Mouse (Mus musculus) layer of hippocampus, adult 6 months (tissue): Measurements from ENCODE around the gene Rgp1. TPM values are rescaled to one million over a fixed set of nuclear protein-coding genes. Genes with fewer than 3 reads are reported as not detected.

Experiments
- long read RNA-seq, 2 experiments: library from polyadenylated mRNA; unstranded; transcript quantifications; one replicate each; pipeline ENCODE4 v2.0.0; 2019 to 2020
- microRNA-seq: library from miRNA; unstranded; fragments of <30 nt; microRNA quantifications from one replicate; pipeline ENCODE4 v1.2.0, GENCODE M21; 2020
- polyA plus RNA-seq: library from polyadenylated mRNA; unstranded; fragments of <200 nt; fragmentation: Nextera tagmentation; gene quantifications from 2 replicates; pipeline ENCODE4 v1.2.3, GENCODE M21; 2021

Gene Rgp1
- polyA plus RNA-seq, result 25.7 and 34.6 TPM in 2 replicates
- long read RNA-seq, experiment 1, full-length matches to known transcripts, result 1 of 6 reads
- long read RNA-seq, experiment 1, partial matches to known transcripts, result 4 of 6 reads
- long read RNA-seq, experiment 1, other reads (novel, unspliced or antisense), result 1 of 6 reads
- long read RNA-seq, experiment 2, partial matches to known transcripts, result 0 of 4 reads
- long read RNA-seq, experiment 2, other reads (novel, unspliced or antisense), result 4 of 4 reads

DNA sequence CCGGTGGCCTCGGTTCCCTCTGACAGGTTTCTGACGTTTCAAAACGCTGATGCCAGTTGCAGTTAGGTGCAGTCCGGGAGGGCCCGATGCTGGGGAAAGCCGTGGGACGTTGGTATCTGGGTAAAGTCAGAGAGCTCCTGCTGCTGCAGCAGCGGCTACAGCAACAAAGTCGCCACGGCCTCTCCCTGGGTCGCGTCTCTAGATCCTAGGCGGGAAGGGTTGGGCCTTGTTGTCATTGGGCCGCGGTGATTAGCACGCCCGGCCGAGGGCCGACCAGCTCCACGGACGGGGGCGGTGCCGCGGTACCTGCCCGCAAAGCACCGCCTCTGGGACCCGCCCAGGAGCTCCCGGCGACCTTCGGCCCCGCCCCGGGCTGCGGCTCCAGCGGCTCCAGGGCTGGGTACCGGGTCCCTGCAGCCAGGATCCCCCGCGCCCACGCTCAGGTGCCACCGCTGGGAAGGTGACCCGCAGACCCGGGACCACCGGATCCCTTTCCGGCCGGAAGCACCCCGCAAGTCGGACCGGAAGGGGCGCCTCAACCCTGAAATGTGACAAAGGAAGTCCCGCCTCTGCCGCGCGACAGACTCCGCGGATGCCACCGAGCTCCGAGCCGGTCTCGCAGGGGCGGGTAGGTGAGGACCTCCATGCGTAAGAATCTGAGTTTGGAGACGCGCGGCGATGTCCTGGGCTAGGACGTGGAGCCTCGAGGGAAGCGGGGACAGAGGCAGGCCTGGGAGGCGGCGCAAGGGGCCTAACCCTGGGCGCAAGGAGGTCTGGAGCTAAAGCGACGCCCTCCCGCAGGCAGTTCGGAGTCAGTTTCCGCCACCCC is at the start of gene Rgp1, which contains the start of gene Gba2:
Gene Rgp1 (plus strand): TSS at position 340 of the 829 bp plus-strand sequence.
Gene Gba2 (minus strand): TSS at position 498 of the 829 bp plus-strand sequence.

GRCm38 (mm10) chr4:43561997-43562768 is 16.3 kb upstream of the Rgp1 start, which contains the start of the genes Creb3 and Tln1:
Gene Creb3, plus strand, starts transcription at chr4:43562332.
Gene Tln1, minus strand, starts transcription at chr4:43562691.

GRCm38 (mm10) chr4:43584444-43585416 is 6.2 kb downstream of the Rgp1 start, which contains the start of gene Msmp:
Gene Msmp, minus strand, starts transcription at chr4:43584494.

GRCm38 (mm10) chr4:43631046-43631955 is 52.8 kb downstream of the Rgp1 start, which contains the start of gene Npr2:
Gene Npr2, plus strand, starts transcription at chr4:43631935.

Small RNA genes within 50 kb of the gene (microRNA-seq; reads per million reads assigned to microRNA genes)
- not detected for gene Gm25262

Other genes starting within 250 kb of the Rgp1 start
- gene Rusc2, start 196.7 kb upstream of the Rgp1 start, polyA plus RNA-seq, result 52.0 and 78.4 TPM in 2 replicates
- gene Fam166b, start 149.6 kb upstream of the Rgp1 start, polyA plus RNA-seq, result 0.79 and 2.1 TPM in 2 replicates
- gene Tesk1, start 136.8 kb upstream of the Rgp1 start, polyA plus RNA-seq, result 6.8 and 9.2 TPM in 2 replicates
- 3.8 and 5.5 TPM in 2 replicates for gene Cd72, start 124.1 kb upstream of the Rgp1 start, polyA plus RNA-seq
- not detected in 2 replicates for gene Sit1, start 95.0 kb upstream of the Rgp1 start, polyA plus RNA-seq
- gene Ccdc107, start 85.8 kb upstream of the Rgp1 start, polyA plus RNA-seq, result 85.4 and 101 TPM in 2 replicates
- gene Arhgef39, start 79.0 kb upstream of the Rgp1 start, polyA plus RNA-seq, result 0.38 and 1.2 TPM in 2 replicates
- gene Car9, start 71.7 kb upstream of the Rgp1 start, polyA plus RNA-seq, result 0.44 and 0.94 TPM in 2 replicates
- gene Tpm2, start 55.0 kb upstream of the Rgp1 start, polyA plus RNA-seq, result 2.9 and 4.0 TPM in 2 replicates
- gene Creb3, start 16.4 kb upstream of the Rgp1 start, polyA plus RNA-seq, result 61.7 and 62.9 TPM in 2 replicates
- 46.0 and 49.4 TPM in 2 replicates for gene Tln1, start 16.0 kb upstream of the Rgp1 start, polyA plus RNA-seq
- gene Gba2, start 158 bp downstream of the Rgp1 start, polyA plus RNA-seq, result 22.4 and 27.0 TPM in 2 replicates
- 0.24 TPM in 1 of 2 replicates, not detected in the other for gene Msmp, start 5.8 kb downstream of the Rgp1 start, polyA plus RNA-seq
- 5.0 and 6.5 TPM in 2 replicates for gene Npr2, start 53.2 kb downstream of the Rgp1 start, polyA plus RNA-seq
- gene Spag8, start 74.9 kb downstream of the Rgp1 start, polyA plus RNA-seq, result 3.8 and 4.6 TPM in 2 replicates
- 161 and 201 TPM in 2 replicates for gene Hint2, start 77.8 kb downstream of the Rgp1 start, polyA plus RNA-seq
- gene Tmem8b, start 90.3 kb downstream of the Rgp1 start, polyA plus RNA-seq, result 7.0 and 7.9 TPM in 2 replicates
- 1.2 TPM in 2 replicates for gene Fam221b, start 90.4 kb downstream of the Rgp1 start, polyA plus RNA-seq
- gene Olfr70, start 122.1 kb downstream of the Rgp1 start, polyA plus RNA-seq, result not detected in 2 replicates
- not detected in 2 replicates for gene Olfr71, start 131.5 kb downstream of the Rgp1 start, polyA plus RNA-seq
- gene Hrct1, start 148.5 kb downstream of the Rgp1 start, polyA plus RNA-seq, result 0.69 and 0.87 TPM in 2 replicates
- 0.21 and 0.24 TPM in 2 replicates for gene Spaar, start 151.3 kb downstream of the Rgp1 start, polyA plus RNA-seq
- not detected in 2 replicates for gene Olfr159, start 192.3 kb downstream of the Rgp1 start, polyA plus RNA-seq
- gene Olfr156, start 245.2 kb downstream of the Rgp1 start, polyA plus RNA-seq, result not detected in 2 replicates